Mouse (Mus musculus) heart, adult 2 months (tissue): ENCODE measurements around the gene Dguok. TPM values are rescaled to one million over a fixed set of nuclear protein-coding genes. Genes with fewer than 3 reads are reported as not detected.

ENCODE experiments used
- DNase-seq, 2 experiments: peaks; one replicate each; pipeline ENCODE4 v3.0.0; 2021
- H3K27ac ChIP-seq: fragments of 200-600 bp; 2 replicates; pipeline ENCODE4 v1.8.1; 2022
- H3K27me3 ChIP-seq: fragments of 200-500 bp; 2 replicates; pipeline ENCODE4 v1.6.1; 2012; ENCODE audit warnings: mild to moderate bottlenecking, low read length, inconsistent platforms, mixed read lengths; ENCODE audit not compliant: control insufficient read depth, insufficient read depth
- H3K36me3 ChIP-seq: fragments of 200-500 bp; 2 replicates; pipeline ENCODE4 v1.6.1; 2012; ENCODE audit warnings: low read length, inconsistent platforms; ENCODE audit not compliant: control insufficient read depth, insufficient read depth
- H3K4me1 ChIP-seq: fragments of 200-500 bp; 2 replicates; pipeline ENCODE4 v1.6.1; 2011; ENCODE audit warnings: low read length; ENCODE audit not compliant: control insufficient read depth, insufficient read depth
- H3K4me3 ChIP-seq: fragments of 200-600 bp; 2 replicates; pipeline ENCODE4 v1.8.1; 2022
- H3K79me2 ChIP-seq: fragments of 200-500 bp; replicated peaks from 2 replicates; pipeline ENCODE4 v1.6.1; 2012; ENCODE audit warnings: mild to moderate bottlenecking, inconsistent platforms, low read length, moderate library complexity, mixed read lengths; ENCODE audit not compliant: control insufficient read depth, insufficient read depth
- H3K9ac ChIP-seq: fragments of 200-500 bp; 2 replicates; pipeline ENCODE4 v1.6.1; 2012; ENCODE audit warnings: low read depth, mild to moderate bottlenecking, control low read depth, inconsistent platforms, low read length, mixed read lengths
- CTCF ChIP-seq: fragments of 200-600 bp; IDR thresholded peaks from 2 replicates; pipeline ENCODE4 v1.8.1; 2022; ENCODE audit warnings: antibody characterized with exemption, mild to moderate bottlenecking, moderate library complexity
- EP300 ChIP-seq: fragments of 200-500 bp; IDR thresholded peaks from 2 replicates; pipeline ENCODE4 v1.6.1; 2011; ENCODE audit warnings: low read depth, low read length, control low read depth; ENCODE audit not compliant: insufficient read depth
- POLR2A ChIP-seq: fragments of 200-500 bp; IDR thresholded peaks from 2 replicates; pipeline ENCODE4 v1.6.1; 2011; ENCODE audit warnings: mild to moderate bottlenecking, low read depth, low read length, control low read depth; ENCODE audit not compliant: insufficient read depth
- WGBS: fragments of 180-500 bp; shearing (Covaris S2); methylation state at CpG from one replicate; pipeline ENCODE4 v1.1.7; 2018; 5-methylcytosine and 5-hydroxymethylcytosine counted together
- intact Hi-C: fragments of 180-260 bp; cut with DNase I; formaldehyde crosslinking; loops from one replicate; pipeline ENCODE4 v1.15.1; 2025
- polyA plus RNA-seq: library from polyadenylated mRNA; depleted of rRNA; stranded (reverse); fragments of >200 nt; gene quantifications from 2 replicates; pipeline ENCODE4 v1.2.3, GENCODE M21; 2012; rRNA removed
- total RNA-seq, 2 experiments: library from RNA; stranded (reverse); gene quantifications; 2 replicates each; pipeline ENCODE4 v1.2.3; 2021

Dguok gene
- total and polyA plus RNA-seq, 3 experiments, result 32.4 to 48.1 (median 33.7) TPM

DNA sequence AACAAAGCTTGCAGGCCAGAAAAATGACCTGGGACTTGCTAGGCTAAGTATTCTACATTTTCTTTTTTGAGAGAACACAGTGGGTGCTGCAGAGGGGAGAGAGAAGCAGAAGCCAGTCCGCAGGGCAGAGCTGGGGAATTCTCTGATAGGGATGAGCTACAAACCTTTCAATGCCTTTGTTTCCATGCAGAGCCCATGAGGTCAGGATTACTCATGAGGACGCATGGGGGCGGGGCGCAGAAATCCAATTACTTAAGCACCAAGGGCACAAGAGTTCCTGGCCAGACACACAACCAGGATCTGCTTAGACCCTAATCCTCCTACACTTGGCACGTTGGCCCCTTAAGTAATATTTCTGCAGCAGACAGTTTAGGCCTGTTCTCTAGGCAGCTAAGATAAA lies 71.6 kb downstream of the Dguok start:
- H3K4me3 ChIP-seq, result no peak overlapping the region
- H3K79me2 ChIP-seq, result peaks cover 9% of the 10 kb centered on the region
- no peak for TF ChIP-seq EP300
- no peak for TF ChIP-seq CTCF
- TF ChIP-seq POLR2A, result no peak
- peaks cover 8% of the 10 kb centered on the region for H3K36me3 ChIP-seq
- H3K4me1 ChIP-seq, result peaks cover 24% of the 10 kb centered on the region
- no peaks in the 10 kb centered on the region for H3K27me3 ChIP-seq
- H3K27ac ChIP-seq, result no peak overlapping the region; the same call in 1 of the 2 replicates
- H3K9ac ChIP-seq, result no peak overlapping the region
- 43% methylated on average over 5 of the region's 5 CpGs for WGBS
- intact Hi-C loops, result no loop called here
- no peak for DNase-seq

- H3K27me3 ChIP-seq, result no peaks in the 10 kb centered on the region
- H3K4me1 ChIP-seq, result peaks cover 14% of the 10 kb centered on the region
- H3K9ac ChIP-seq, result no peak overlapping the region
- intact Hi-C loops, result no loop called here
- peak overlapping the region; percentile 38; the same call in 1 of the 2 replicates for H3K27ac ChIP-seq
- peaks cover 8% of the 10 kb centered on the region for H3K36me3 ChIP-seq
- 33% methylated on average over 4 of the region's 4 CpGs for WGBS
- TF ChIP-seq CTCF, result no peak
- peaks cover 7% of the 10 kb centered on the region for H3K79me2 ChIP-seq
- DNase-seq, result no peak
- no peak overlapping the region for H3K4me3 ChIP-seq
These were observed 73.2 kb downstream of the Dguok start for GRCm38 (mm10) chr6:83433546-83433945.

DNA sequence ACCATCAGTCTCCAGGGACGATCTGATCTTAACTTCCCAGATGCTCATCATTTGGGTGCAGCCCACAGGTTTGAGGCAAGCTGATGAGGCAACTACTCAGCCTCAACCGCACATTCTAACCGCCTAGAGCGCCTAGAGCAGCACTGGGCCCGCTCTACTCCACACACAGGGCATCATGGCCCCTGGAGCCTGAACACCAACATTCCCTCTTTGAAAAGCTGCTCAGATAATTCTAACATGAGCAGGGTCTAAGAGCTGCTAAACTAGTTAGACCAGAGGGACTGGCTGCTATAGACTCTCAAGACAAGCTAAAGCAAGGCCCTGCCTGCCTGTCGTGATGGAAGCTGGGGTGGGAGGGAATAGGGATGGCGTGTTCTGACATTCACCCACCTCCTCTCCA lies 73.8 kb downstream of the Dguok start:
- Histone ChIP-seq H3K36me3 (peaks cover 8% of the 10 kb centered on the region), H3K79me2 (peaks cover 7% of the 10 kb centered on the region), H3K27ac (no peak overlapping the region), H3K27me3 (no peaks in the 10 kb centered on the region), H3K4me1 (peaks cover 17% of the 10 kb centered on the region), H3K9ac (no peak overlapping the region), H3K4me3 (no peak overlapping the region)
- TF ChIP-seq POLR2A (no peak), CTCF (no peak), EP300 (no peak)
- intact Hi-C loops, result no loop called here
- DNase-seq, result no peak
- WGBS, result 78% methylated on average over 7 of the region's 7 CpGs

Other genes with a start within 250 kb of the Dguok start
- gene Mthfd2, start 181.1 kb downstream of the Dguok start, total RNA-seq, result 1 to 10 TPM; 2.8 TPM
- gene Mthfd2, start 181.1 kb downstream of the Dguok start, polyA plus RNA-seq, result 1.7 and 2.5 TPM in 2 replicates
- 10 to 100 TPM; 22.3 to 22.6 TPM for gene Mob1a, start 181.0 kb downstream of the Dguok start, total RNA-seq
- gene Mob1a, start 181.0 kb downstream of the Dguok start, polyA plus RNA-seq, result 12.4 and 22.7 TPM in 2 replicates
- gene Bola3, start 157.8 kb downstream of the Dguok start, total RNA-seq, result 100 to 1,000 TPM; 396 to 406 TPM
- gene Bola3, start 157.8 kb downstream of the Dguok start, polyA plus RNA-seq, result 91.1 and 159 TPM in 2 replicates
- 10 to 100 TPM; 13.7 to 23.6 TPM for gene Tet3, start 47.9 kb downstream of the Dguok start, total RNA-seq
- gene Tet3, start 47.9 kb downstream of the Dguok start, polyA plus RNA-seq, result 6.2 and 7.6 TPM in 2 replicates
- 1 to 10 TPM in 1 of 2 experiments, under 1 TPM in 1; 0.93 to 2.3 TPM for gene Actg2, start 29.3 kb upstream of the Dguok start, total RNA-seq
- 13.3 and 23.8 TPM in 2 replicates for gene Actg2, start 29.3 kb upstream of the Dguok start, polyA plus RNA-seq
- gene Stambp, start 65.8 kb upstream of the Dguok start, total RNA-seq, result 10 to 100 TPM; 11.9 to 12.9 TPM
- 10.1 and 17.6 TPM in 2 replicates for gene Stambp, start 65.8 kb upstream of the Dguok start, polyA plus RNA-seq
- gene Clec4f, start 149.2 kb upstream of the Dguok start, total RNA-seq, result under 1 TPM; 0.27 to 0.57 TPM
- 0.23 TPM in 1 of 2 replicates, not detected in the other for gene Clec4f, start 149.2 kb upstream of the Dguok start, polyA plus RNA-seq
- gene Cd207, start 170.9 kb upstream of the Dguok start, total RNA-seq, result 1 to 10 TPM in 1 of 2 experiments, under 1 TPM in 1; 0.86 to 1.1 TPM
- gene Cd207, start 170.9 kb upstream of the Dguok start, polyA plus RNA-seq, result 1.6 and 4.2 TPM in 2 replicates
- not detected for gene Vax2, start 204.3 kb upstream of the Dguok start, total RNA-seq
- not detected in 2 replicates for gene Vax2, start 204.3 kb upstream of the Dguok start, polyA plus RNA-seq
- not detected for gene Atp6v1b1, start 236.0 kb upstream of the Dguok start, total RNA-seq
- gene Atp6v1b1, start 236.0 kb upstream of the Dguok start, polyA plus RNA-seq, result 1.4 TPM in 1 of 2 replicates, not detected in the other